Mouse (Mus musculus) CH12.LX (cell line): ENCODE measurements around the gene Zbtb7a. TPM values are rescaled to one million over a fixed set of nuclear protein-coding genes. Genes with fewer than 3 reads are reported as not detected.

Source experiments
- DNase-seq: peaks from one replicate; pipeline ENCODE4 v3.0.0-alpha.2; 2013; ENCODE audit errors: extremely low read depth
- H3K27ac ChIP-seq: 2 replicates; pipeline ENCODE4 v1.5.1; 2012; ENCODE audit warnings: low read depth, mild to moderate bottlenecking, control low read depth, moderate library complexity; ENCODE audit not compliant: insufficient read depth
- H3K27me3 ChIP-seq: replicated peaks from 2 replicates; pipeline ENCODE3; 2012; ENCODE audit warnings: inconsistent platforms
- H3K36me3 ChIP-seq, 2 experiments: replicated peaks in 1 of 2; 2 replicates each; pipeline versions ENCODE3 to v1.6.1; 2012; ENCODE audit warnings: inconsistent platforms in 1 of 2, low read length in 1 of 2, mild to moderate bottlenecking in 1 of 2, mixed read lengths in 1 of 2, moderate library complexity in 1 of 2; ENCODE audit not compliant: control insufficient read depth in 1 of 2, insufficient read depth in 1 of 2
- H3K4me1 ChIP-seq, 2 experiments: 2 replicates each; pipeline ENCODE4 v1.6.1; 2012; ENCODE audit warnings: inconsistent platforms in 1 of 2, moderate library complexity in 1 of 2; ENCODE audit not compliant: insufficient read depth in 2 of 2, control insufficient read depth in 1 of 2
- H3K4me2 ChIP-seq: 2 replicates; pipeline ENCODE4 v1.6.1; 2012; ENCODE audit warnings: low read depth, mild to moderate bottlenecking, control low read depth; ENCODE audit not compliant: poor library complexity, insufficient read depth, severe bottlenecking
- H3K4me3 ChIP-seq, 3 experiments: fragments of 150-350 bp in 1 of 3; sonication (generic) in 1 of 3; replicated peaks in 1 of 3; 2 replicates each; pipeline versions ENCODE3 to v1.5.1; 2011 to 2012; ENCODE audit warnings: low read depth in 2 of 3, low read length in 2 of 3, mild to moderate bottlenecking in 2 of 3, moderate library complexity in 2 of 3, control low read depth in 1 of 3, improper control_type of control experiment in 1 of 3, inconsistent platforms in 1 of 3, mixed read lengths in 1 of 3; ENCODE audit not compliant: poor library complexity in 1 of 3
- H3K79me2 ChIP-seq: replicated peaks from 2 replicates; pipeline ENCODE4 v1.6.1; 2012; ENCODE audit warnings: mild to moderate bottlenecking, moderate library complexity; ENCODE audit not compliant: control insufficient read depth, poor library complexity, insufficient read depth, severe bottlenecking; ENCODE audit errors: extremely low read depth
- H3K9ac ChIP-seq: 2 replicates; pipeline ENCODE4 v1.6.1; 2012; ENCODE audit warnings: low read depth, mild to moderate bottlenecking, control low read depth, moderate library complexity; ENCODE audit not compliant: insufficient read depth
- H3K9me3 ChIP-seq: replicated peaks from 2 replicates; pipeline ENCODE3; 2012; ENCODE audit warnings: low read length, inconsistent platforms, mixed read lengths
- BHLHE40 ChIP-seq: IDR thresholded peaks from 2 replicates; pipeline ENCODE4 v1.6.1; 2011; ENCODE audit warnings: mild to moderate bottlenecking, low read depth, low read length, improper control_type of control experiment
- CHD1 ChIP-seq: IDR thresholded peaks from 2 replicates; pipeline ENCODE4 v1.6.1; 2012; ENCODE audit warnings: low read depth, low read length, improper control_type of control experiment, inconsistent platforms
- CHD2 ChIP-seq: IDR thresholded peaks from 2 replicates; pipeline ENCODE4 v1.6.1; 2011; ENCODE audit warnings: low read length, improper control_type of control experiment
- CTCF ChIP-seq, 2 experiments: IDR thresholded peaks in 1 of 2; conservative IDR thresholded peaks in 1 of 2; 2 replicates each; pipeline ENCODE4 v1.5.1; 2011 to 2012; ENCODE audit warnings: low read depth in 2 of 2, low read length in 2 of 2, improper control_type of control experiment in 1 of 2, inconsistent platforms in 1 of 2, mild to moderate bottlenecking in 1 of 2, moderate library complexity in 1 of 2
- E2F4 ChIP-seq: IDR thresholded peaks from 2 replicates; pipeline ENCODE4 v1.6.1; 2011; ENCODE audit warnings: low read depth, low read length, improper control_type of control experiment; ENCODE audit not compliant: insufficient replicate concordance
- ELF1 ChIP-seq: IDR thresholded peaks from 2 replicates; pipeline ENCODE4 v1.6.1; 2014; ENCODE audit warnings: low read depth, mild to moderate bottlenecking, inconsistent platforms, low read length, improper control_type of control experiment
- EP300 ChIP-seq: IDR thresholded peaks from 2 replicates; pipeline ENCODE4 v1.6.1; 2011; ENCODE audit warnings: low read length, improper control_type of control experiment
- ETS1 ChIP-seq: conservative IDR thresholded peaks from 2 replicates; pipeline ENCODE4 v1.6.1; 2012; ENCODE audit warnings: low read depth, mild to moderate bottlenecking, inconsistent platforms, low read length, improper control_type of control experiment, moderate library complexity
- GABPA ChIP-seq: IDR thresholded peaks from 2 replicates; pipeline ENCODE4 v1.6.1; 2012; ENCODE audit warnings: low read depth, low read length, improper control_type of control experiment, inconsistent platforms; ENCODE audit not compliant: insufficient replicate concordance
- HCFC1 ChIP-seq: IDR thresholded peaks from 2 replicates; pipeline ENCODE4 v1.6.1; 2012; ENCODE audit warnings: low read depth, mild to moderate bottlenecking, inconsistent platforms, low read length, improper control_type of control experiment
- IRF4 ChIP-seq: IDR thresholded peaks from 2 replicates; pipeline ENCODE4 v1.6.1; 2014; ENCODE audit warnings: low read depth, mild to moderate bottlenecking, inconsistent platforms, low read length, improper control_type of control experiment
- JUN ChIP-seq: IDR thresholded peaks from 2 replicates; pipeline ENCODE4 v1.6.1; 2011; ENCODE audit warnings: low read depth, mild to moderate bottlenecking, low read length, improper control_type of control experiment, moderate library complexity; ENCODE audit not compliant: insufficient read depth
- JUND ChIP-seq: conservative IDR thresholded peaks from 2 replicates; pipeline ENCODE4 v1.6.1; 2011; ENCODE audit warnings: low read depth, low read length, improper control_type of control experiment
- KAT2A ChIP-seq: IDR thresholded peaks from 2 replicates; pipeline ENCODE4 v1.6.1; 2012; ENCODE audit warnings: low read length, improper control_type of control experiment, inconsistent platforms; ENCODE audit not compliant: insufficient replicate concordance
- MAFK ChIP-seq: IDR thresholded peaks from 2 replicates; pipeline ENCODE4 v1.6.1; 2011; ENCODE audit warnings: low read length, improper control_type of control experiment; ENCODE audit not compliant: insufficient replicate concordance
- MAX ChIP-seq: IDR thresholded peaks from 2 replicates; pipeline ENCODE4 v1.6.1; 2011; ENCODE audit warnings: low read length, improper control_type of control experiment
- MAZ ChIP-seq: IDR thresholded peaks from 2 replicates; pipeline ENCODE4 v1.6.1; 2012; ENCODE audit warnings: low read depth, mild to moderate bottlenecking, inconsistent platforms, low read length, improper control_type of control experiment, moderate library complexity
- MEF2A ChIP-seq: IDR thresholded peaks from 2 replicates; pipeline ENCODE4 v1.6.1; 2014; ENCODE audit warnings: low read depth, mild to moderate bottlenecking, inconsistent platforms, low read length, improper control_type of control experiment, borderline replicate concordance
- MXI1 ChIP-seq: IDR thresholded peaks from 2 replicates; pipeline ENCODE4 v1.6.1; 2011; ENCODE audit warnings: mild to moderate bottlenecking, low read depth, low read length, improper control_type of control experiment
- MYC ChIP-seq: IDR thresholded peaks from 2 replicates; pipeline ENCODE4 v1.6.1; 2011; ENCODE audit warnings: low read depth, mild to moderate bottlenecking, improper control_type of control experiment, low read length
- NELFE ChIP-seq: IDR thresholded peaks from 2 replicates; pipeline ENCODE4 v1.6.1; 2011; ENCODE audit warnings: low read depth, low read length, improper control_type of control experiment
- NRF1 ChIP-seq: IDR thresholded peaks from 2 replicates; pipeline ENCODE4 v1.6.1; 2014; ENCODE audit warnings: low read depth, mild to moderate bottlenecking, inconsistent platforms, low read length, improper control_type of control experiment, moderate library complexity
- PAX5 ChIP-seq: IDR thresholded peaks from 2 replicates; pipeline ENCODE4 v1.6.1; 2012; ENCODE audit warnings: low read length, inconsistent platforms, mixed read lengths
- POLR2A ChIP-seq: IDR thresholded peaks from 2 replicates; pipeline ENCODE4 v1.6.1; 2011; ENCODE audit warnings: low read depth, mild to moderate bottlenecking, improper control_type of control experiment, low read length
- POLR2AphosphoS2 ChIP-seq: IDR thresholded peaks from 2 replicates; pipeline ENCODE4 v1.6.1; 2011; ENCODE audit warnings: low read depth, low read length, improper control_type of control experiment
- RAD21 ChIP-seq: IDR thresholded peaks from 2 replicates; pipeline ENCODE4 v1.6.1; 2011; ENCODE audit warnings: low read depth, mild to moderate bottlenecking, low read length, improper control_type of control experiment, moderate library complexity
- RCOR1 ChIP-seq: conservative IDR thresholded peaks from 2 replicates; pipeline ENCODE4 v1.6.1; 2012; ENCODE audit warnings: low read depth, mild to moderate bottlenecking, inconsistent platforms, low read length, improper control_type of control experiment
- SIN3A ChIP-seq: IDR thresholded peaks from 2 replicates; pipeline ENCODE4 v1.6.1; 2012; ENCODE audit warnings: low read length, improper control_type of control experiment, inconsistent platforms
- SMC3 ChIP-seq: IDR thresholded peaks from 2 replicates; pipeline ENCODE4 v1.6.1; 2011; ENCODE audit warnings: low read depth, low read length, improper control_type of control experiment
- TBP ChIP-seq: conservative IDR thresholded peaks from 2 replicates; pipeline ENCODE4 v1.6.1; 2011; ENCODE audit warnings: low read depth, low read length, improper control_type of control experiment
- TCF12 ChIP-seq: IDR thresholded peaks from 2 replicates; pipeline ENCODE4 v1.6.1; 2014; ENCODE audit warnings: low read depth, mild to moderate bottlenecking, inconsistent platforms, low read length, improper control_type of control experiment
- UBTF ChIP-seq: IDR thresholded peaks from 2 replicates; pipeline ENCODE4 v1.6.1; 2012; ENCODE audit warnings: low read depth, mild to moderate bottlenecking, inconsistent platforms, low read length, improper control_type of control experiment, moderate library complexity
- USF1 ChIP-seq: IDR thresholded peaks from 2 replicates; pipeline ENCODE4 v1.6.1; 2014; ENCODE audit warnings: low read depth, mild to moderate bottlenecking, inconsistent platforms, low read length, improper control_type of control experiment
- USF2 ChIP-seq: conservative IDR thresholded peaks from 2 replicates; pipeline ENCODE4 v1.6.1; 2011; ENCODE audit warnings: low read depth, low read length, improper control_type of control experiment
- ZC3H11A ChIP-seq: IDR thresholded peaks from 2 replicates; pipeline ENCODE4 v1.6.1; 2012; ENCODE audit warnings: low read depth, mild to moderate bottlenecking, inconsistent platforms, low read length, improper control_type of control experiment
- ZKSCAN1 ChIP-seq: IDR thresholded peaks from 2 replicates; pipeline ENCODE4 v1.6.1; 2012; ENCODE audit warnings: low read depth, inconsistent platforms, low read length, improper control_type of control experiment, borderline replicate concordance
- ZMIZ1 ChIP-seq: IDR thresholded peaks from 2 replicates; pipeline ENCODE4 v1.6.1; 2012; ENCODE audit warnings: low read depth, mild to moderate bottlenecking, inconsistent platforms, low read length, improper control_type of control experiment
- ZNF384 ChIP-seq: IDR thresholded peaks from 2 replicates; pipeline ENCODE4 v1.6.1; 2012; ENCODE audit warnings: low read depth, low read length, improper control_type of control experiment, inconsistent platforms
- dilution Hi-C: fragments of 300-500 bp; cut with MboI; formaldehyde crosslinking; loops from 2 replicates; pipeline ENCODE4 v1.14.3; 2020; ENCODE audit warnings: low sequenced_read_pairs; ENCODE audit not compliant: extremely low pct_unique_long_range_greater_than_20kb, extremely low pct_ligation_motif_present
- in situ Hi-C: fragments of 300-500 bp; cut with MboI; formaldehyde crosslinking; loops from 3 replicates; pipeline ENCODE4 v1.14.3; 2019; ENCODE audit warnings: low sequenced_read_pairs, low pct_ligation_motif_present, low pct_unique_long_range_greater_than_20kb, mixed read lengths
- polyA plus RNA-seq: library from polyadenylated mRNA; unstranded; fragments of >175 nt; gene quantifications from 2 replicates; pipeline ENCODE4 v1.2.1, GENCODE M21; 2012; ENCODE audit warnings: low read depth; ENCODE audit not compliant: insufficient read length
- total RNA-seq, 2 experiments: library from RNA; depleted of rRNA; stranded (reverse); fragments of 300-350 nt in 1 of 2; fragments of >200 nt in 1 of 2; gene quantifications; 2 replicates each; pipeline ENCODE4 v1.2.3; 2012 to 2014

Gene Zbtb7a
- total and polyA plus RNA-seq, 3 experiments = 3.0 to 21.3 (median 18.2) TPM

- H3K79me2 ChIP-seq = no peaks in the 10 kb centered on the region
- no peak for TF ChIP-seq UBTF
- TF ChIP-seq USF1 = no peak
- TF ChIP-seq BHLHE40 = 0 out of 2 replicates have a peak, but pooled peaks have one; percentile 14
- TF ChIP-seq POLR2AphosphoS2 = peak; percentile 56; the same call in 1 of the 2 replicates
- 0 out of 2 replicates have a peak, but pooled peaks have one; percentile 35 for TF ChIP-seq HCFC1
- no peak for TF ChIP-seq E2F4
- peak; percentile 92 for TF ChIP-seq ELF1
- no peak; the same call in 1 of the 2 replicates for TF ChIP-seq ZMIZ1
- TF ChIP-seq MAFK = no peak
- no peak for TF ChIP-seq GABPA
- no peak for TF ChIP-seq CHD2
- peak; percentile 77; the same call in 1 of the 2 replicates for TF ChIP-seq MAX
- no peak; the same call in 1 of the 2 replicates for TF ChIP-seq IRF4
- TF ChIP-seq MEF2A = 0 out of 2 replicates have a peak, but pooled peaks have one; percentile 37
- TF ChIP-seq JUN = no peak
- TF ChIP-seq ZKSCAN1 = no peak
- TF ChIP-seq CHD1 = no peak
- 0 out of 4 replicates have a peak, but pooled peaks of 1 of the 2 experiments have one; percentile 6 for TF ChIP-seq CTCF (conservative IDR thresholded peaks at IDR 0.05 in 1 of 2, IDR thresholded peaks at IDR 0.05 in 1 of 2; ENCODE audit: low read depth in 2 of 2, low read length in 2 of 2)
- TF ChIP-seq POLR2A = peak; percentile 89
- no peak for TF ChIP-seq RAD21
- peak; percentile 90 for TF ChIP-seq NRF1
- no peak for TF ChIP-seq ZC3H11A
- TF ChIP-seq PAX5 = no peak
- TF ChIP-seq MYC = no peak
- TF ChIP-seq USF2 = no peak
- no peak for TF ChIP-seq RCOR1
- TF ChIP-seq ETS1 = no peak
- TF ChIP-seq MXI1 = peak; percentile 54
- no peak for TF ChIP-seq EP300
- TF ChIP-seq JUND = no peak
- no peak; the same call in 1 of the 2 replicates for TF ChIP-seq SIN3A
- peak; percentile 53; the same call in 1 of the 2 replicates for TF ChIP-seq TCF12
- TF ChIP-seq KAT2A = no peak
- TF ChIP-seq NELFE = peak; percentile 80; the same call in 1 of the 2 replicates
- no peak for TF ChIP-seq SMC3
- TF ChIP-seq ZNF384 = no peak
- no peak for TF ChIP-seq MAZ
- 0 out of 2 replicates have a peak, but pooled peaks have one; percentile 30 for TF ChIP-seq TBP
- in situ Hi-C loops = loop anchor here (10.0 kb wide), 1 partner anchor 162 kb away; the partner anchor contains the start of genes Hmg20b and Mfsd12
- peak overlapping the region; percentile 49 to 86 (median 59) for H3K4me3 ChIP-seq
- dilution Hi-C loops = no loop called here
- peak overlapping the region; percentile 67 for H3K4me2 ChIP-seq
- peaks cover 18 to 37% of the 10 kb centered on the region in 2 experiments for H3K36me3 ChIP-seq
- H3K4me1 ChIP-seq = peaks cover 30 to 60% of the 10 kb centered on the region in 2 experiments
- H3K9me3 ChIP-seq = no peaks in the 10 kb centered on the region
- DNase-seq = peak; percentile 80
- peaks cover 5% of the 10 kb centered on the region for H3K27me3 ChIP-seq
- H3K27ac ChIP-seq = peak overlapping the region; percentile 88
- peak overlapping the region; percentile 67 for H3K9ac ChIP-seq
Observed at GRCm38 (mm10) chr10:81192270-81192967, 57.4 kb downstream of the Zbtb7a start.
